Mouse (Mus musculus) hindbrain, embryonic 12.5 days (tissue): ENCODE data around the gene Usp30. TPM values are rescaled to one million over a fixed set of nuclear protein-coding genes. Genes with fewer than 3 reads are reported as not detected.

Experiments
- ATAC-seq: fragments of 200-750 bp; cut with Nextera tagmentation; 2 replicates; pipeline ENCODE4 v1.8.0; 2017; ENCODE audit warnings: moderate TSS enrichment; ENCODE audit not compliant: low FRiP score
- H3K27ac ChIP-seq: fragments of 300-500 bp; sonication (generic); 2 replicates; pipeline ENCODE4 v1.5.1; 2016; ENCODE audit warnings: mild to moderate bottlenecking
- H3K27me3 ChIP-seq: fragments of 300-500 bp; sonication (generic); 2 replicates; pipeline ENCODE4 v1.6.1; 2016; ENCODE audit warnings: mild to moderate bottlenecking
- H3K36me3 ChIP-seq: fragments of 300-500 bp; sonication (generic); 2 replicates; pipeline ENCODE4 v1.6.1; 2016; ENCODE audit warnings: mild to moderate bottlenecking
- H3K4me1 ChIP-seq: fragments of 300-500 bp; sonication (generic); 2 replicates; pipeline ENCODE4 v1.6.1; 2016
- H3K4me2 ChIP-seq: fragments of 300-500 bp; sonication (generic); replicated peaks from 2 replicates; pipeline ENCODE4 v1.6.1; 2016; ENCODE audit warnings: mild to moderate bottlenecking
- H3K4me3 ChIP-seq: fragments of 300-500 bp; sonication (generic); 2 replicates; pipeline ENCODE4 v1.5.1; 2016; ENCODE audit warnings: mild to moderate bottlenecking
- H3K9ac ChIP-seq: fragments of 300-500 bp; sonication (generic); 2 replicates; pipeline ENCODE4 v1.6.1; 2016; ENCODE audit warnings: mild to moderate bottlenecking, moderate library complexity
- H3K9me3 ChIP-seq: fragments of 300-500 bp; sonication (generic); replicated peaks from 2 replicates; pipeline ENCODE4 v1.6.1; 2016; ENCODE audit warnings: mild to moderate bottlenecking
- WGBS: fragments of 180-500 bp; shearing (Covaris S2); methylation state at CpG from one replicate; pipeline ENCODE4 v1.1.7; 2016; 5-methylcytosine and 5-hydroxymethylcytosine counted together
- polyA plus RNA-seq: library from polyadenylated mRNA; unstranded; fragments of >200 nt; fragmentation: Nextera tagmentation; extraction: Ambion mirVana; gene quantifications from 2 replicates; pipeline ENCODE4 v1.2.1, GENCODE M21; 2016

Gene Usp30
- polyA plus RNA-seq, 1 experiment from 2014 or later, result 17.5 TPM

GRCm38 (mm10) chr5:114102807-114103206 is 37.5 kb downstream of the Usp30 start:
- 86% methylated on average over 1 of the region's 1 CpGs for WGBS
- Histone ChIP-seq H3K27me3 (no peaks in the 10 kb centered on the region), H3K9me3 (no peaks in the 10 kb centered on the region)

GRCm38 (mm10) chr5:114106391-114106935 is 41.2 kb downstream of the Usp30 start:
- H3K4me1 ChIP-seq, result peaks cover under 1% of the 10 kb centered on the region; the same call in 1 of the 2 replicates
- ATAC-seq, result no peak
- no peak overlapping the region for H3K27ac ChIP-seq
- H3K9me3 ChIP-seq, result no peaks in the 10 kb centered on the region
- H3K36me3 ChIP-seq, result peaks cover 78% of the 10 kb centered on the region
- H3K4me3 ChIP-seq, result no peak overlapping the region
- no peaks in the 10 kb centered on the region for H3K27me3 ChIP-seq
- no peak overlapping the region for H3K4me2 ChIP-seq
- WGBS, result 75% methylated on average over 16 of the region's 16 CpGs
- no peak overlapping the region for H3K9ac ChIP-seq

More at GRCm38 (mm10) chr5:114102807-114103206, 37.5 kb downstream of the Usp30 start:
- H3K4me2 ChIP-seq, result no peak overlapping the region
- H3K4me3 ChIP-seq, result no peak overlapping the region
- no peak overlapping the region for H3K9ac ChIP-seq
- peaks cover 43% of the 10 kb centered on the region for H3K36me3 ChIP-seq
- H3K27ac ChIP-seq, result no peak overlapping the region
- peaks cover 14% of the 10 kb centered on the region for H3K4me1 ChIP-seq
- ATAC-seq, result no peak

GRCm38 (mm10) chr5:114113334-114113733 is 48.1 kb downstream of the Usp30 start:
- WGBS, result 85% methylated on average over 6 of the region's 6 CpGs
- H3K4me3 ChIP-seq, result no peak overlapping the region
- H3K27me3 ChIP-seq, result no peaks in the 10 kb centered on the region
- H3K27ac ChIP-seq, result no peak overlapping the region
- H3K4me1 ChIP-seq, result no peaks in the 10 kb centered on the region
- H3K9ac ChIP-seq, result no peak overlapping the region
- H3K36me3 ChIP-seq, result peaks cover 97% of the 10 kb centered on the region
- no peak overlapping the region for H3K4me2 ChIP-seq
- H3K9me3 ChIP-seq, result no peaks in the 10 kb centered on the region
- no peak for ATAC-seq

- Histone ChIP-seq H3K4me1 (no peaks in the 10 kb centered on the region), H3K4me2 (no peak overlapping the region), H3K36me3 (peaks cover 97% of the 10 kb centered on the region), H3K9me3 (no peaks in the 10 kb centered on the region), H3K4me3 (no peak overlapping the region), H3K27ac (no peak overlapping the region), H3K9ac (no peak overlapping the region), H3K27me3 (no peaks in the 10 kb centered on the region)
- no peak for ATAC-seq
- WGBS, result 88% methylated on average over 5 of the region's 5 CpGs
These were observed 49.8 kb downstream of the Usp30 start for GRCm38 (mm10) chr5:114115030-114115429.

GRCm38 (mm10) chr5:114116586-114116985 is 51.3 kb downstream of the Usp30 start:
- Histone ChIP-seq H3K4me1 (no peaks in the 10 kb centered on the region), H3K4me2 (no peak overlapping the region), H3K36me3 (peaks cover 98% of the 10 kb centered on the region), H3K27ac (no peak overlapping the region), H3K9me3 (no peaks in the 10 kb centered on the region), H3K4me3 (no peak overlapping the region), H3K9ac (no peak overlapping the region), H3K27me3 (no peaks in the 10 kb centered on the region)
- no peak for ATAC-seq
- 87% methylated on average over 7 of the region's 7 CpGs for WGBS

GRCm38 (mm10) chr5:114119806-114120205 is 54.5 kb downstream of the Usp30 start:
- H3K4me3 ChIP-seq, result no peak overlapping the region
- H3K4me1 ChIP-seq, result no peaks in the 10 kb centered on the region
- H3K9me3 ChIP-seq, result no peaks in the 10 kb centered on the region
- ATAC-seq, result no peak
- no peak overlapping the region for H3K4me2 ChIP-seq
- no peak overlapping the region for H3K27ac ChIP-seq
- no peak overlapping the region for H3K9ac ChIP-seq
- H3K36me3 ChIP-seq, result peaks cover 98% of the 10 kb centered on the region
- no peaks in the 10 kb centered on the region for H3K27me3 ChIP-seq
- WGBS, result 89% methylated on average over 4 of the region's 4 CpGs

GRCm38 (mm10) chr5:114126008-114126407 is 60.7 kb downstream of the Usp30 start:
- WGBS, result 92% methylated on average over 3 of the region's 3 CpGs
- no peak for ATAC-seq

GRCm38 (mm10) chr5:114126499-114127244 is 61.4 kb downstream of the Usp30 start:
- Histone ChIP-seq H3K9me3 (no peaks in the 10 kb centered on the region), H3K9ac (no peak overlapping the region; the same call in 1 of the 2 replicates), H3K4me2 (peak overlapping the region; percentile 90), H3K27ac (peak overlapping the region; percentile 76; the same call in 1 of the 2 replicates), H3K27me3 (no peaks in the 10 kb centered on the region), H3K4me1 (peaks cover 8% of the 10 kb centered on the region), H3K4me3 (0 out of 2 replicates have a peak overlapping the region, but pooled peaks have one; percentile 59), H3K36me3 (peaks cover 42% of the 10 kb centered on the region)
- 84% methylated on average over 7 of the region's 7 CpGs for WGBS
- no peak for ATAC-seq

More at GRCm38 (mm10) chr5:114126008-114126407, 60.7 kb downstream of the Usp30 start:
- Histone ChIP-seq H3K27ac (no peak overlapping the region), H3K36me3 (peaks cover 48% of the 10 kb centered on the region), H3K4me3 (no peak overlapping the region), H3K9ac (no peak overlapping the region), H3K9me3 (no peaks in the 10 kb centered on the region), H3K4me2 (no peak overlapping the region), H3K4me1 (peaks cover 2% of the 10 kb centered on the region; the same call in 1 of the 2 replicates), H3K27me3 (no peaks in the 10 kb centered on the region)

- Histone ChIP-seq H3K27me3 (no peaks in the 10 kb centered on the region), H3K4me1 (peaks cover 17% of the 10 kb centered on the region), H3K4me2 (peak within 1 kb of the TSS; percentile 90), H3K36me3 (peaks cover 32% of the 10 kb centered on the region), H3K9me3 (no peaks in the 10 kb centered on the region), H3K4me3 (peak within 1 kb of the TSS; percentile 59), H3K9ac (peak within 1 kb of the TSS; percentile 75), H3K27ac (peak within 1 kb of the TSS; percentile 76)
- WGBS, result 1% methylated on average over 69 of the region's 69 CpGs
- ATAC-seq, result peak; percentile 38
These were observed 62.4 kb downstream of the Usp30 start, which contains the start of gene Alkbh2 for GRCm38 (mm10) chr5:114127374-114128349. TSS of gene Alkbh2 (minus strand) at chr5:114128218.

- no peak overlapping the region for H3K9ac ChIP-seq
- peak overlapping the region; percentile 97 for H3K4me2 ChIP-seq
- H3K27ac ChIP-seq, result no peak overlapping the region
- peak overlapping the region; percentile 77 for H3K4me3 ChIP-seq
- WGBS, result 81% methylated on average over 15 of the region's 15 CpGs
- no peaks in the 10 kb centered on the region for H3K27me3 ChIP-seq
- no peaks in the 10 kb centered on the region for H3K9me3 ChIP-seq
- H3K4me1 ChIP-seq, result peaks cover 19% of the 10 kb centered on the region
- ATAC-seq, result no peak
- H3K36me3 ChIP-seq, result peaks cover 11% of the 10 kb centered on the region; the same call in 1 of the 2 replicates
These were observed 64.4 kb downstream of the Usp30 start for GRCm38 (mm10) chr5:114129550-114130210.

GRCm38 (mm10) chr5:114130211-114130605 is 64.9 kb downstream of the Usp30 start, which contains the start of gene Ung:
TSS of gene Ung (plus strand) at chr5:114130386.
- H3K27me3 ChIP-seq, result no peaks in the 10 kb centered on the region
- WGBS, result under 1% methylated on average over 29 of the region's 29 CpGs
- H3K9me3 ChIP-seq, result no peaks in the 10 kb centered on the region
- peak within 1 kb of the TSS; percentile 97 for H3K4me2 ChIP-seq
- peak within 1 kb of the TSS; percentile 35; the same call in 1 of the 2 replicates for H3K27ac ChIP-seq
- peak within 1 kb of the TSS; percentile 77 for H3K4me3 ChIP-seq
- H3K4me1 ChIP-seq, result peaks cover 19% of the 10 kb centered on the region
- peak within 1 kb of the TSS; percentile 62 for H3K9ac ChIP-seq
- ATAC-seq, result peak; percentile 62
- 0 out of 2 replicates have a peak, but pooled peaks cover 6% of the 10 kb centered on the region for H3K36me3 ChIP-seq
